Mouse (Mus musculus): ENCODE data around the gene Grip1.

DNA sequence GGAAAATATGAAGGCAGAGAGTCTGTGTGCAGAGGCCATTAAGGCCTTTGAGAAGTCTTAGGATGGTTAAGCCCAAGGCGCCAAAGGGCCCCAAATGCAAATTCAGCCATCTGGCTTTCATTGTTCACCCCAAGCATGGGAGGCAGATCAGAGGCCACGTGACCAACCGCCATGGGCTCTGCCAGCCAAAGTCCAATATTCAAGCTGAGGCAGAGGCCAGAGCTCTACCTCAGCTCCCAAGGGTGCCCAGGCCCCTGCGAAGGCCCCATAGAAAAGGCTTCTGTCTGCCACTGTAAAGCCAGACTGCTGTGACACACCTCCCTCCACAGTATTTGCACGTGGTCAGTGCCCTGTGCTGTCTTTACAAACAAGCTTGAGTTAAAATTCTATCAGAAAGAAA is 158.4 kb downstream of the Grip1 start:
- TF ChIP-seq EP300 (IDR thresholded peaks at IDR 0.05; ENCODE audit: low read depth) (no peak), CTCF (IDR thresholded peaks at IDR 0.05; ENCODE audit: low read depth) (no peak)

Measured in heart, postnatal 0 days (tissue).